Mouse (Mus musculus): ENCODE data around the gene Dynll1. TPM values are rescaled to one million over a fixed set of nuclear protein-coding genes. Genes with fewer than 3 reads are reported as not detected.
"Not testable (repeated sequence)": the region's sequence is repeated elsewhere in the genome, so short reads cannot be mapped to it uniquely, and the experiment has no call there.

Gene Dynll1
- polyA plus RNA-seq, 1 experiment from 2014 or later: 1,301 TPM

DNA sequence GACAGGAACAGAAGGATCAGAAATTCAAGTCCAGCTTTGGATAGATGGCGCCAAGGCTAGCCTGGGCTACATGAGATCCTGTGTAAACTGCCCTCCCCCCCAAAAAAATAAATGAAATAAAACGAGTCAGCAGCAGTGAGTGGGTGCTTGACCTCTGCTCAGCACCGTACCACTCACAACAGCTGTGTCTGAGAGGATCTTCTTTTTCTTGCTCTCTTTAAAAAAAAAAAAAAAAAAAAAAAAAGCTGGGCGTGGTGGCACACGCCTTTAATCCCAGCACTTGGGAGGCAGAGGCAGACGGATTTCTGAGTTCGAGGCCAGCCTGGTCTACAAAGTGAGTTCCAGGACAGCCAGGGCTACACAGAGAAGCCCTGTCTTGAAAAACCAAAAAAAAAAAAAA, 1.4 kb upstream of the Dynll1 start:
- not testable (repeated sequence) for H3K4me3 ChIP-seq (ENCODE audit: control insufficient read depth in 1 of 2, insufficient read depth in 1 of 2, low read depth in 1 of 2, low read length in 2 of 2); H3K4me2 ChIP-seq (ENCODE audit: low read length)
- WGBS: 83% methylated on average over 3 of the region's 7 CpGs

DNA sequence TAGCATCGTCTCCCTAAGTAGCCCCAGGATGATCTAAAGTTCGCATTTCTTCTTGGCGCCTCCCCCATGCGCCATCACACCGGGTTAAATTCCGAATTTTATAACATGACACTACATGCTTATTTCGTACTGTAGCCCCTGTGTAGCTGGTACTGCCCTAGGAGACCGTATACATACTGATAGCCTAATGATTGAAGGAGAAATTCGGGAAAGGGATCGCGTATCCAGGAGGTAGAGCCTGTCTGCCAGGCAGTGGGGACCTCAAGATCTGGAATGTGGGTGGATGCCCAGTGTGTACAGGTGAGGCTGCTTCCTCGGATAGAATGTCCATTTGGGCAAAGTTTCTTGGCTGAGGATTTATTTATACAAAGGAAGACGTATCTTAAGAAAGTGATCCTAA, 816 bp upstream of the Dynll1 start:
- H3K27me3 ChIP-seq (ENCODE audit: control insufficient read depth, insufficient read depth, low read length): no peaks in the 10 kb centered on the region
- H3K36me3 ChIP-seq (ENCODE audit: control insufficient read depth, insufficient read depth, low read length): peaks cover 31% of the 10 kb centered on the region
- WGBS: 31% methylated on average over 13 of the region's 13 CpGs
- no peaks in the 10 kb centered on the region for H3K9me3 ChIP-seq (ENCODE audit: control insufficient read depth, low read length)
- H3K27ac ChIP-seq (replicated peaks in 1 of 2; ENCODE audit: control insufficient read depth in 1 of 2, insufficient read depth in 1 of 2, low read depth in 2 of 2, low read length in 2 of 2): peak overlapping the region; percentile 6 to 65
- H3K4me1 ChIP-seq (ENCODE audit: control insufficient read depth in 2 of 2, insufficient read depth in 2 of 2, low read length in 2 of 2): peaks cover 4 to 24% of the 10 kb centered on the region in 2 experiments
- peak overlapping the region; percentile 79 for H3K9ac ChIP-seq (ENCODE audit: low read length)
- H3K4me2 ChIP-seq (ENCODE audit: low read length): peak overlapping the region; percentile 83
- ATAC-seq (ENCODE audit: insufficient number of reproducible peaks, insufficient read depth, low FRiP score, low read depth): no peak
- peak overlapping the region; percentile 47 to 82 for H3K4me3 ChIP-seq (ENCODE audit: control insufficient read depth in 1 of 2, insufficient read depth in 1 of 2, low read depth in 1 of 2, low read length in 2 of 2)

More for the DNA sequence above, 1.4 kb upstream of the Dynll1 start:
- not testable (repeated sequence) for H3K9me3 ChIP-seq (ENCODE audit: control insufficient read depth, low read length); ATAC-seq (ENCODE audit: insufficient number of reproducible peaks, insufficient read depth, low FRiP score, low read depth); H3K27me3 ChIP-seq (ENCODE audit: control insufficient read depth, insufficient read depth, low read length); H3K27ac ChIP-seq (replicated peaks in 1 of 2; ENCODE audit: control insufficient read depth in 1 of 2, insufficient read depth in 1 of 2, low read depth in 2 of 2, low read length in 2 of 2)
- Histone ChIP-seq H3K36me3 (ENCODE audit: control insufficient read depth, insufficient read depth, low read length) (peaks cover 25% of the 10 kb centered on the region), H3K9ac (ENCODE audit: low read length) (peak overlapping the region; percentile 79; the same call in 1 of the 2 replicates), H3K4me1 (ENCODE audit: control insufficient read depth in 2 of 2, insufficient read depth in 2 of 2, low read length in 2 of 2) (peaks cover 4 to 24% of the 10 kb centered on the region in 2 experiments)

DNA sequence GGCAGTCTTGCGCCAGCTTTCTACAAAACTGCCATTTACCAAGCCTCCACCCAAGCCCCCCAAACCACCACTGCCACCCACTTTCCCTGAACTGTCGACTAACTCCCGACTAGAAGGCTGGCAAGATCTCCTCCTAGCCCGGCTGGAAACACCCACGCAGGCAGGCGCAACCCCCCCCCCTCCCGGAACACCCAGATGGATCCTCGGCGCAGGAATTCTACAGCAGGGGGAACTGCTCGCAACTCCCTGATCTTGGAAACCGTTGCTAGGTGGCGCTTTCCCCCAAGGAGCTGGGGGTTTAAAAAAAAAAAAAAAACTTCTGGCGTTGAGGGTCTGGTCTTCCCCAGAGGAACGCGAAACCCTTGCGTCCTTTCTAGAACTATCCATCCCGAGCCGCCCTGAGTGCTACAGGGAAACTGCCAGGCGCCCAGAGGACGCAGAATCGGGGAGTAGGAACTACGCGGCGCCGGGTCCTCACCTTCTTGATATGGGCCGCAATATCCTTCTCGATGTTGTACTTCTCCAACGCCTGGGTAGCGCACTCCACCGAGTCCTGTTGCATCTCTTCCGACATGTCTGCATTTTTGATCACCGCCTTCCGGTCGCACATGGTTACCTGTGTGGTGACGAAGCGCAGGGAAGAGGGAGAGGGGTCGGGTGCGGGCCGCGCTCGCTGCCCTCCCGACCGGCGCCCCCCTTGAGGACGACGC, 609 bp downstream of the Dynll1 start:
- Histone ChIP-seq H3K36me3 (ENCODE audit: control insufficient read depth, insufficient read depth, low read length) (peaks cover 45% of the 10 kb centered on the region), H3K9ac (ENCODE audit: low read length) (peak overlapping the region; percentile 89), H3K27me3 (ENCODE audit: control insufficient read depth, insufficient read depth, low read length) (no peaks in the 10 kb centered on the region), H3K9me3 (ENCODE audit: control insufficient read depth, low read length) (no peaks in the 10 kb centered on the region), H3K4me2 (ENCODE audit: low read length) (peak overlapping the region; percentile 83), H3K4me3 (ENCODE audit: control insufficient read depth in 1 of 2, insufficient read depth in 1 of 2, low read depth in 1 of 2, low read length in 2 of 2) (peak overlapping the region; percentile 82 to 97), H3K4me1 (ENCODE audit: control insufficient read depth in 2 of 2, insufficient read depth in 2 of 2, low read length in 2 of 2) (peaks cover 4 to 24% of the 10 kb centered on the region in 2 experiments), H3K27ac (replicated peaks in 1 of 2; ENCODE audit: control insufficient read depth in 1 of 2, insufficient read depth in 1 of 2, low read depth in 2 of 2, low read length in 2 of 2) (peak overlapping the region; percentile 74 to 89)
- ATAC-seq (ENCODE audit: insufficient number of reproducible peaks, insufficient read depth, low FRiP score, low read depth): no peak; the same call in 1 of the 2 replicates
- 1% methylated on average over 46 of the region's 46 CpGs for WGBS

DNA sequence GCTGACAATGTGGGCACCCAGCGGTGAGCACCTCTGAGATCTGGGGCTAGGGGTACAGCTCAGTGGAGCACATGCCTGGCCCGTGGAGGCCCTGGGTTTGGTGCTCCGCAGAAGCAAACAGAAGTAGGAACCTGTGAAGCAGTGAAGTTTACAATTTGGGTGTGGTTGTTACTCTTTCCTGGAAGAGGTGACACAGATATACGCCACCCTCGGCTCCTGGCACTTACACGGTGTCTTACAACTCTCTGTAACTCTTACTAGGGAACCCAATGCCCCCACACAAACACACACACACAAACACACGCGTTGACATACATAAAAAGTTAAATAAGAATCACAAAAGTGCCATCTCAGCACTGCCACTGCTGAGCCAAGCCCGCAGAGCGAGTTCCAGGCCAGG, 4.5 kb downstream of the Dynll1 start:
- ATAC-seq (ENCODE audit: insufficient number of reproducible peaks, insufficient read depth, low FRiP score, low read depth): no peak
- H3K4me1 ChIP-seq (ENCODE audit: control insufficient read depth in 2 of 2, insufficient read depth in 2 of 2, low read length in 2 of 2): peaks cover 4 to 18% of the 10 kb centered on the region in 2 experiments
- H3K4me3 ChIP-seq (ENCODE audit: control insufficient read depth in 1 of 2, insufficient read depth in 1 of 2, low read depth in 1 of 2, low read length in 2 of 2): no peak overlapping the region
- H3K4me2 ChIP-seq (ENCODE audit: low read length): no peak overlapping the region
- no peak overlapping the region for H3K9ac ChIP-seq (ENCODE audit: low read length)
- WGBS: 79% methylated on average over 10 of the region's 10 CpGs
- H3K36me3 ChIP-seq (ENCODE audit: control insufficient read depth, insufficient read depth, low read length): peaks cover 70% of the 10 kb centered on the region
- H3K27me3 ChIP-seq (ENCODE audit: control insufficient read depth, insufficient read depth, low read length): no peaks in the 10 kb centered on the region
- no peaks in the 10 kb centered on the region for H3K9me3 ChIP-seq (ENCODE audit: control insufficient read depth, low read length)
- H3K27ac ChIP-seq (replicated peaks in 1 of 2; ENCODE audit: control insufficient read depth in 1 of 2, insufficient read depth in 1 of 2, low read depth in 2 of 2, low read length in 2 of 2): peak overlapping the region in 1 of 2 experiments; percentile 9; a peak in 1 of 4 replicates

DNA sequence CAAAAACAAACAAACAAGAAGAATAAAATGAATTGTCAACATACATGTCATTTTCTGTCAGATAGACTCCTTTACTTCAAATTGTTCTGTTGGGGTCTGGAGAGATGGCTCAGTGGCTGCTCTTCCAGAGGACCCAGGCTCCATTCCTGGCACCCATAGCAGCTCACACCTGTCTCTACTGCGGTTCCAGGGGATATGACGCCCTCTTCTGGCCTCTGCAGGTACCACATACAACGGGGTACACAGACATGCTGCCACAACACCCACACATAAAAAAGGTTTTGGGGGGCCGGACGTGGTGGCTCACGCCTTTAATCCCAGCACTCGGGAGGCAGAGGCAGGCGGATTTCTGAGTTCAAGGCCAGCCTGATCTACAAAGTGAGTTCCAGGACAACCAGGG, 6.6 kb downstream of the Dynll1 start:
- ATAC-seq (ENCODE audit: insufficient number of reproducible peaks, insufficient read depth, low FRiP score, low read depth): no peak
- Histone ChIP-seq H3K27ac (replicated peaks in 1 of 2; ENCODE audit: control insufficient read depth in 1 of 2, insufficient read depth in 1 of 2, low read depth in 2 of 2, low read length in 2 of 2) (no peak overlapping the region), H3K4me1 (ENCODE audit: control insufficient read depth in 2 of 2, insufficient read depth in 2 of 2, low read length in 2 of 2) (peaks cover 4 to 10% of the 10 kb centered on the region in 2 experiments), H3K4me2 (ENCODE audit: low read length) (no peak overlapping the region), H3K4me3 (ENCODE audit: control insufficient read depth in 1 of 2, insufficient read depth in 1 of 2, low read depth in 1 of 2, low read length in 2 of 2) (no peak overlapping the region), H3K27me3 (ENCODE audit: control insufficient read depth, insufficient read depth, low read length) (no peaks in the 10 kb centered on the region), H3K9me3 (ENCODE audit: control insufficient read depth, low read length) (no peaks in the 10 kb centered on the region), H3K36me3 (ENCODE audit: control insufficient read depth, insufficient read depth, low read length) (peaks cover 83% of the 10 kb centered on the region), H3K9ac (ENCODE audit: low read length) (no peak overlapping the region)
- 87% methylated on average over 8 of the region's 8 CpGs for WGBS

DNA sequence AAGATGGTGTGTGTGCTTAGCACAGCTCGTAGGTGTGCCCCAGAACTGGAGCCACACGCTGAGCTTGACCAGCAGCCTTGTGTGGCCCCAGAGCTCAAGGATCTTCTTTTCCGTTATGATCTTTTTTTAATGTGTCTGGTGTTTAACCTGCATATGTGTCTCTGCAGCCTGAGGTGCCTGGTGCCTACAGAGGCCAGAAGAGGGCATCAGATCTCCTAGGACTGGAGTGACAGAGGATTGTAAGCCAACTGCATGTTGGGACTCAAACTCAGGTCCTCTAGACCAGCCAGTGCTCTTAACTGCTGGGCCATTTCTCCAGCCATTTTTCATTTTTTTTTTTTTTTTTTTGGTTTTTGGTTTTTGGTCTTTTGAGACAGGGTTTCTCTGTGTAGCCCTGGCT, 16.1 kb downstream of the Dynll1 start:
- H3K4me1 ChIP-seq (ENCODE audit: control insufficient read depth in 2 of 2, insufficient read depth in 2 of 2, low read length in 2 of 2): peaks cover 2 to 10% of the 10 kb centered on the region in 2 experiments
- H3K4me3 ChIP-seq (ENCODE audit: control insufficient read depth in 1 of 2, insufficient read depth in 1 of 2, low read depth in 1 of 2, low read length in 2 of 2): no peak overlapping the region
- no peaks in the 10 kb centered on the region for H3K27me3 ChIP-seq (ENCODE audit: control insufficient read depth, insufficient read depth, low read length)
- H3K27ac ChIP-seq (replicated peaks in 1 of 2; ENCODE audit: control insufficient read depth in 1 of 2, insufficient read depth in 1 of 2, low read depth in 2 of 2, low read length in 2 of 2): no peak overlapping the region
- H3K9ac ChIP-seq (ENCODE audit: low read length): no peak overlapping the region
- H3K4me2 ChIP-seq (ENCODE audit: low read length): no peak overlapping the region
- no peak for ATAC-seq (ENCODE audit: insufficient number of reproducible peaks, insufficient read depth, low FRiP score, low read depth)
- 88% methylated on average over 3 of the region's 3 CpGs for WGBS
- peaks cover 60% of the 10 kb centered on the region for H3K36me3 ChIP-seq (ENCODE audit: control insufficient read depth, insufficient read depth, low read length)
- no peaks in the 10 kb centered on the region for H3K9me3 ChIP-seq (ENCODE audit: control insufficient read depth, low read length)

DNA sequence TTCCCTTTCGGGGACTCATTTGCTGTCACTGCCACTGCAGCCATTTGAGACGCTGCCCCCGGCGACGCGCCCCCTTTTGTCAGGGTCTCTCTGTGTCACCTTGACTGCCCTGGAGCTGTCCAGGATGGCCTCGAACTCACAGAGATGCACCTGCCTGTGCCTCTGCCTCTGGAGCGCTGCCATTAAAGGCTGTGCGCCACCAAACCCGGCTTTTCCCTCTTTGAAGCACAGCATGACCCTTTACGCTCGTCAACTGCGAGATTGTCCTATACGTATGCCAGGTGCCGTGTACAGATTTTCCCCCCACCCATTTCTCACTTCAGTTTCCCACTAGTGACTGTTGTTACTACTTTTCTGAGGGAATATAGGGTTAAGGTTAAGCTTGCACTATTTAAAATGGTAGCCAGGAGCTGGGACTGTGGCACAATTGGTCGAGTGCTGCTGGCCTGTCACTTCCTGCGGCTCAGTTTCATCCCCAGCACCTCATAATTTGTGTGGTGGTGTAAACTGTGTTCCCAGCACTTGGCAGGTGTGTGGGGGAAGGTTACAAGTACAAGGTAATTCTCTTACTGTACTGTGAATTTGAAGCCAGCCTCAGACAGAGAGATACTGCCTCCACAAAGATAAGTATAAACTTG, 20.6 kb downstream of the Dynll1 start:
- 6% methylated on average over 17 of the region's 17 CpGs for WGBS
- H3K9me3 ChIP-seq (ENCODE audit: control insufficient read depth, low read length): no peaks in the 10 kb centered on the region
- H3K27ac ChIP-seq (replicated peaks in 1 of 2; ENCODE audit: control insufficient read depth in 1 of 2, insufficient read depth in 1 of 2, low read depth in 2 of 2, low read length in 2 of 2): peak overlapping the region; percentile 57 to 65

More for the DNA sequence above, 20.6 kb downstream of the Dynll1 start:
- Histone ChIP-seq H3K27me3 (ENCODE audit: control insufficient read depth, insufficient read depth, low read length) (no peaks in the 10 kb centered on the region), H3K4me2 (ENCODE audit: low read length) (peak overlapping the region; percentile 89), H3K9ac (ENCODE audit: low read length) (peak overlapping the region; percentile 91), H3K4me1 (ENCODE audit: control insufficient read depth in 2 of 2, insufficient read depth in 2 of 2, low read length in 2 of 2) (peaks cover 2 to 5% of the 10 kb centered on the region in 2 experiments), H3K36me3 (ENCODE audit: control insufficient read depth, insufficient read depth, low read length) (peaks cover 27% of the 10 kb centered on the region), H3K4me3 (ENCODE audit: control insufficient read depth in 1 of 2, insufficient read depth in 1 of 2, low read depth in 1 of 2, low read length in 2 of 2) (peak overlapping the region; percentile 71 to 90)
- ATAC-seq (ENCODE audit: insufficient number of reproducible peaks, insufficient read depth, low FRiP score, low read depth): no peak
